ENCODE assay signal across 8 mouse cellular contexts in genomic region chr8:94814556-94814955, GRCm38 (mm10). TPM values are rescaled to one million over a fixed set of nuclear protein-coding genes. Genes with fewer than 3 reads are reported as not detected.
DNase-seq lines count a peak whose midpoint lies in the region; ATAC-seq lines count a peak whose summit lies in the region.

No protein-coding gene starts in this region.

- H3K27ac ChIP-seq in hindbrain, embryonic 10.5 days: no peak overlapping the region
- H3K27ac ChIP-seq in hindbrain, embryonic 13.5 days: no peak overlapping the region

- 0% methylated on average over 1 of the region's 1 CpGs for WGBS in hindbrain, embryonic 10.5 days
- 0% methylated on average over 1 of the region's 1 CpGs for WGBS in hindbrain, embryonic 13.5 days

- H3K36me3 ChIP-seq in hindbrain, embryonic 10.5 days: no peaks in the 10 kb centered on the region
- H3K36me3 ChIP-seq in hindbrain, embryonic 13.5 days: 0 out of 2 replicates have a peak, but pooled peaks cover 2% of the 10 kb centered on the region

- H3K4me1 ChIP-seq in hindbrain, embryonic 10.5 days (replicated peaks): peaks cover 10% of the 10 kb centered on the region
- H3K4me1 ChIP-seq in hindbrain, embryonic 13.5 days (replicated peaks): peaks cover 4% of the 10 kb centered on the region

- H3K9ac ChIP-seq in hindbrain, embryonic 13.5 days: no peak overlapping the region

- DNase-seq in hindbrain, embryonic 10.5 days (ENCODE audit: low spot score): peak; percentile 18
- DNase-seq in testis, postnatal 10 days (ENCODE audit: low spot score): peak; percentile 64
- DNase-seq in testis, postnatal 14 days (ENCODE audit: low spot score): no peak
- DNase-seq in cerebellum, postnatal 36 days: peak; percentile 29 to 48
- DNase-seq in spleen, postnatal 4 days (ENCODE audit: low spot score in 2 of 2): peak; percentile 49 to 81
- DNase-seq in thymus, postnatal 0 days (ENCODE audit: low spot score): no peak
- DNase-seq in layer of hippocampus, adult 9-10 months (ENCODE audit: low spot score): no peak

- no peaks in the 10 kb centered on the region for H3K9me3 ChIP-seq in hindbrain, embryonic 10.5 days
- no peaks in the 10 kb centered on the region for H3K9me3 ChIP-seq in hindbrain, embryonic 13.5 days

- H3K27me3 ChIP-seq in hindbrain, embryonic 10.5 days (ENCODE audit: insufficient read depth, poor library complexity, severe bottlenecking): no peaks in the 10 kb centered on the region
- no peaks in the 10 kb centered on the region for H3K27me3 ChIP-seq in hindbrain, embryonic 13.5 days

- no peak overlapping the region for H3K4me2 ChIP-seq in hindbrain, embryonic 13.5 days

- no peak overlapping the region for H3K4me3 ChIP-seq in hindbrain, embryonic 10.5 days
- H3K4me3 ChIP-seq in hindbrain, embryonic 13.5 days: no peak overlapping the region

- no peak for ATAC-seq in hindbrain, embryonic 13.5 days (ENCODE audit: low FRiP score)

RNA-seq across cellular contexts. Expression of gene Ccl17, which starts 4.3 kb away (rescaled TPM):
- not detected in 2 replicates for polyA plus RNA-seq in hindbrain, embryonic 10.5 days (2016; fragmentation: Nextera tagmentation; extraction: Ambion mirVana)
- polyA plus RNA-seq in hindbrain, embryonic 13.5 days (2015; fragmentation: Nextera tagmentation; extraction: Ambion mirVana): 0.43 TPM in 1 of 2 replicates, not detected in the other
- polyA plus RNA-seq in thymus, postnatal 0 days (2015; fragmentation: Nextera tagmentation; extraction: Ambion mirVana): 23.8 and 28.6 TPM in 2 replicates

RNA-seq across cellular contexts. Expression of gene Coq9, which starts 23.6 kb away (rescaled TPM):
- 52.2 and 52.3 TPM in 2 replicates for polyA plus RNA-seq in hindbrain, embryonic 10.5 days (2016; fragmentation: Nextera tagmentation; extraction: Ambion mirVana)
- 55.4 and 59.1 TPM in 2 replicates for polyA plus RNA-seq in hindbrain, embryonic 13.5 days (2015; fragmentation: Nextera tagmentation; extraction: Ambion mirVana)
- 45.5 and 48.3 TPM in 2 replicates for polyA plus RNA-seq in thymus, postnatal 0 days (2015; fragmentation: Nextera tagmentation; extraction: Ambion mirVana)

RNA-seq across cellular contexts. Expression of gene Ciapin1, which starts 23.6 kb away (rescaled TPM):
- 181 and 194 TPM in 2 replicates for polyA plus RNA-seq in hindbrain, embryonic 10.5 days (2016; fragmentation: Nextera tagmentation; extraction: Ambion mirVana)
- polyA plus RNA-seq in hindbrain, embryonic 13.5 days (2015; fragmentation: Nextera tagmentation; extraction: Ambion mirVana): 197 and 202 TPM in 2 replicates
- 103 and 112 TPM in 2 replicates for polyA plus RNA-seq in thymus, postnatal 0 days (2015; fragmentation: Nextera tagmentation; extraction: Ambion mirVana)

RNA-seq across cellular contexts. Expression of gene Polr2c, which starts 42.7 kb away (rescaled TPM):
- 154 and 169 TPM in 2 replicates for polyA plus RNA-seq in hindbrain, embryonic 10.5 days (2016; fragmentation: Nextera tagmentation; extraction: Ambion mirVana)
- 119 and 136 TPM in 2 replicates for polyA plus RNA-seq in hindbrain, embryonic 13.5 days (2015; fragmentation: Nextera tagmentation; extraction: Ambion mirVana)
- polyA plus RNA-seq in thymus, postnatal 0 days (2015; fragmentation: Nextera tagmentation; extraction: Ambion mirVana): 139 and 145 TPM in 2 replicates

RNA-seq across cellular contexts. Expression of gene Cx3cl1, which starts 42.7 kb away (rescaled TPM):
- 12.2 and 13.3 TPM in 2 replicates for polyA plus RNA-seq in hindbrain, embryonic 10.5 days (2016; fragmentation: Nextera tagmentation; extraction: Ambion mirVana)
- 15.0 and 15.8 TPM in 2 replicates for polyA plus RNA-seq in hindbrain, embryonic 13.5 days (2015; fragmentation: Nextera tagmentation; extraction: Ambion mirVana)
- polyA plus RNA-seq in thymus, postnatal 0 days (2015; fragmentation: Nextera tagmentation; extraction: Ambion mirVana): 5.6 and 9.6 TPM in 2 replicates

Comparison
In these comparisons a context has a peak if more than half of its experiments do, and no peak if none do; other contexts are left out.
1. DNase-seq: peak in hindbrain, embryonic 10.5 days (single experiment), testis, postnatal 10 days (single experiment), cerebellum, postnatal 36 days (2 of 2) and spleen, postnatal 4 days (2 of 2); none in testis, postnatal 14 days (single experiment), thymus, postnatal 0 days (single experiment) and layer of hippocampus, adult 9-10 months (single experiment).
2. RNA of gene Ccl17, which starts 4.3 kb away (polyA plus RNA-seq): 23.8 to 28.6 TPM in thymus, postnatal 0 days; not detected in hindbrain, embryonic 10.5 days and 0.43 TPM in hindbrain, embryonic 13.5 days; every median in the first group is over 10 times any median in the second.